32 mouse cellular contexts compared by ENCODE assay signal in the genomic region with DNA sequence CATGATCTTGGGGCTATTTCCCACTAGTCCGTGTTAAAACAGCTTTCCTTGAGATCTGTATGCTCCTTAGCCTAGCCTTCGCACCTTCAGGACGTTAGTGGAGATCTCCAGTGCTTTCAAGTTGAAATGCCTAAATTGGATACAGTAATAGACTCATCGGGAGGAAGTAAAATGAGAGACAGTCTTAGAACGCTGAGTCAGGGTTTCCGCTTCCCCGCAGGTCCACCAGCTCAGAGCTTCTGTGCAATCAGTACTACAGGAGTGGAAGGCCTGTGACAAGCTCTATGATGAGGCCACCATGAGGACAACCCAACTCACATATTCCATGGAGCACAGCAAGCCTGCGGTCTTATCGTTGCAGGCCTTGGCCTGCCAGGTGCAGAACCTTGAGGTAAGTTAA.
"Had no signal": no experiment of that assay in that cellular context is flagged by ENCODE, and none has a peak within 500 bp of the region (broad histone marks: within the 10 kb centered on the region; RNA-seq: fewer than 3 reads in every experiment).

No protein-coding gene starts in this region.

- H3K36me3 ChIP-seq: liver, embryonic 12.5 days; liver, embryonic 13.5 days; liver, embryonic 15.5 days; midbrain, embryonic 15.5 days had no signal

- H3K27me3 ChIP-seq: limb, embryonic 12.5 days; limb, embryonic 13.5 days; limb, embryonic 15.5 days; liver, embryonic 12.5 days; liver, embryonic 13.5 days; liver, embryonic 15.5 days; lung, embryonic 15.5 days; megakaryocyte, embryonic 14.5 days; midbrain, embryonic 12.5 days; midbrain, embryonic 13.5 days; midbrain, embryonic 15.5 days had no signal

- ATAC-seq: liver, embryonic 12.5 days; liver, postnatal 0 days; lung, postnatal 0 days; midbrain, embryonic 13.5 days; midbrain, embryonic 15.5 days; midbrain, embryonic 16.5 days had no signal

- H3K4me2 ChIP-seq: limb, embryonic 12.5 days; limb, embryonic 13.5 days; limb, embryonic 15.5 days; liver, embryonic 11.5 days; liver, embryonic 12.5 days; liver, embryonic 13.5 days; liver, embryonic 15.5 days; lung, embryonic 14.5 days; lung, embryonic 15.5 days; midbrain, embryonic 11.5 days; midbrain, embryonic 12.5 days; midbrain, embryonic 13.5 days; midbrain, embryonic 15.5 days had no signal

- H3K4me1 ChIP-seq: limb, embryonic 13.5 days; limb, embryonic 15.5 days; liver, embryonic 12.5 days; liver, embryonic 13.5 days; liver, embryonic 15.5 days; lung, embryonic 15.5 days; midbrain, embryonic 10.5 days; midbrain, embryonic 12.5 days; midbrain, embryonic 13.5 days; midbrain, embryonic 15.5 days had no signal

- H3K9ac ChIP-seq: limb, embryonic 12.5 days; limb, embryonic 13.5 days; limb, embryonic 15.5 days; liver, embryonic 12.5 days; liver, embryonic 13.5 days; liver, embryonic 14.5 days; liver, embryonic 15.5 days; liver, postnatal 0 days; lung, embryonic 14.5 days; lung, embryonic 15.5 days; midbrain, embryonic 12.5 days; midbrain, embryonic 13.5 days; midbrain, embryonic 15.5 days had no signal

- H3K4me3 ChIP-seq: left cerebral cortex, adult 2 months; limb, embryonic 10.5 days; limb, embryonic 12.5 days; limb, embryonic 13.5 days; limb, embryonic 15.5 days; liver, embryonic 12.5 days; liver, embryonic 13.5 days; liver, embryonic 15.5 days; lung, embryonic 15.5 days; megakaryocyte, embryonic 14.5 days; midbrain, embryonic 10.5 days; midbrain, embryonic 12.5 days; midbrain, embryonic 13.5 days; midbrain, embryonic 15.5 days; myocyte had no signal

- DNase-seq: left cerebral cortex, postnatal 4 days; liver; liver, embryonic 13.5 days; liver, postnatal 0 days; lung, adult 18-20 months; lung, adult 2 months; lung, embryonic 14.5 days; lung, postnatal 10 days; lung, postnatal 14 days; lung, postnatal 36 days; lung, postnatal 4 days; midbrain, embryonic 14.5 days had no signal

- H3K27ac ChIP-seq: left cerebral cortex, adult 2 months; limb, embryonic 10.5 days; limb, embryonic 12.5 days; limb, embryonic 13.5 days; limb, embryonic 15.5 days; liver, embryonic 12.5 days; liver, embryonic 13.5 days; liver, embryonic 14.5 days; liver, embryonic 15.5 days; lung, embryonic 15.5 days; macrophage; midbrain, embryonic 10.5 days; midbrain, embryonic 12.5 days; midbrain, embryonic 13.5 days; midbrain, embryonic 15.5 days had no signal

- H3K9me3 ChIP-seq: limb, embryonic 10.5 days; limb, embryonic 12.5 days; limb, embryonic 13.5 days; limb, embryonic 15.5 days; liver, embryonic 12.5 days; liver, embryonic 13.5 days; liver, embryonic 15.5 days; lung, embryonic 15.5 days; megakaryocyte, embryonic 14.5 days; midbrain, embryonic 10.5 days; midbrain, embryonic 12.5 days; midbrain, embryonic 13.5 days; midbrain, embryonic 15.5 days had no signal
